26 mouse cellular contexts compared by ENCODE assay signal in genomic region chr8:128106569-128106968, GRCm38 (mm10).
"Had no signal": no experiment of that assay in that cellular context is flagged by ENCODE, and none has a peak within 500 bp of the region (broad histone marks: within the 10 kb centered on the region; RNA-seq: fewer than 3 reads in every experiment).

No protein-coding gene starts in this region.

- ATAC-seq: forebrain, embryonic 13.5 days; forebrain, embryonic 14.5 days; forebrain, embryonic 15.5 days; forebrain, embryonic 16.5 days; forebrain, postnatal 0 days had no signal

- H3K27me3 ChIP-seq: embryonic facial prominence, embryonic 12.5 days; embryonic facial prominence, embryonic 13.5 days; embryonic facial prominence, embryonic 15.5 days; forebrain, embryonic 12.5 days; forebrain, embryonic 13.5 days; forebrain, embryonic 15.5 days had no signal

- H3K4me2 ChIP-seq: embryonic facial prominence, embryonic 12.5 days; embryonic facial prominence, embryonic 13.5 days; embryonic facial prominence, embryonic 15.5 days; forebrain, embryonic 12.5 days; forebrain, embryonic 13.5 days; forebrain, embryonic 15.5 days had no signal

- H3K4me1 ChIP-seq: embryonic facial prominence, embryonic 10.5 days; embryonic facial prominence, embryonic 12.5 days; embryonic facial prominence, embryonic 13.5 days; embryonic facial prominence, embryonic 15.5 days; forebrain, embryonic 10.5 days; forebrain, embryonic 12.5 days; forebrain, embryonic 13.5 days; forebrain, embryonic 15.5 days had no signal

- H3K27ac ChIP-seq: embryonic facial prominence, embryonic 10.5 days; embryonic facial prominence, embryonic 12.5 days; embryonic facial prominence, embryonic 13.5 days; embryonic facial prominence, embryonic 15.5 days; forebrain, embryonic 10.5 days; forebrain, embryonic 12.5 days; forebrain, embryonic 13.5 days; forebrain, embryonic 15.5 days; gastrocnemius, adult 2 months; heart, adult 2 months had no signal

- H3K9ac ChIP-seq: embryonic facial prominence, embryonic 12.5 days; embryonic facial prominence, embryonic 13.5 days; embryonic facial prominence, embryonic 15.5 days; forebrain, embryonic 12.5 days; forebrain, embryonic 13.5 days; forebrain, embryonic 15.5 days; forebrain, postnatal 0 days had no signal

- H3K9me3 ChIP-seq: embryonic facial prominence, embryonic 10.5 days; embryonic facial prominence, embryonic 12.5 days; embryonic facial prominence, embryonic 13.5 days; embryonic facial prominence, embryonic 15.5 days; forebrain, embryonic 10.5 days; forebrain, embryonic 12.5 days; forebrain, embryonic 13.5 days; forebrain, embryonic 15.5 days had no signal

- H3K4me3 ChIP-seq: embryonic facial prominence, embryonic 10.5 days; embryonic facial prominence, embryonic 12.5 days; embryonic facial prominence, embryonic 13.5 days; embryonic facial prominence, embryonic 15.5 days; erythroblast, embryonic 14.5 days; forebrain, embryonic 10.5 days; forebrain, embryonic 12.5 days; forebrain, embryonic 13.5 days; forebrain, embryonic 15.5 days; gastrocnemius, adult 2 months; heart, adult 2 months had no signal

- DNase-seq: cerebellum, adult 9-10 months; cerebellum, adult 9-11 months; cerebellum, postnatal 10 days; cerebellum, postnatal 14 days; cerebellum, postnatal 25 days; cerebellum, postnatal 36 days; embryo, embryonic 11 days; forebrain, postnatal 0 days; gastrocnemius, adult 2 months; gastrocnemius, postnatal 10 days; gastrocnemius, postnatal 14 days; gastrocnemius, postnatal 25 days; gastrocnemius, postnatal 36 days; heart, adult 18-20 months; heart, adult 2 months had no signal

- H3K36me3 ChIP-seq: embryonic facial prominence, embryonic 10.5 days; embryonic facial prominence, embryonic 12.5 days; embryonic facial prominence, embryonic 13.5 days; embryonic facial prominence, embryonic 15.5 days; forebrain, embryonic 10.5 days; forebrain, embryonic 12.5 days; forebrain, embryonic 15.5 days had no signal
